Mouse (Mus musculus) liver, embryonic 14.5 days (tissue): ENCODE results near the gene Zfp418.

ENCODE experiments used
- CTCF ChIP-seq: IDR thresholded peaks from 2 replicates; pipeline ENCODE4 v1.5.1; 2016; ENCODE audit warnings: antibody characterized with exemption, low read depth, control low read depth
- EP300 ChIP-seq: IDR thresholded peaks from 2 replicates; pipeline ENCODE4 v1.6.1; 2016; ENCODE audit warnings: antibody characterized with exemption, low read depth

GRCm38 (mm10) chr7:7144215-7144614 is 26.9 kb upstream of the Zfp418 start:
- TF ChIP-seq CTCF: no peak
- no peak for TF ChIP-seq EP300
